Mouse (Mus musculus) heart, adult 11 months (tissue): ENCODE data around the gene Vkorc1.
A peak's percentile ranks its signal among the peaks of the same experiment; 100 is the strongest.

Experiments used
- DNase-seq: peaks from one replicate; pipeline ENCODE4 v3.0.0; 2022

Vkorc1 gene

GRCm38 (mm10) chr7:127875627-127876001 is 19.8 kb downstream of the Vkorc1 start:
- DNase-seq = peak; percentile 99

- no peak for DNase-seq
Observed at GRCm38 (mm10) chr7:127874812-127875626, 20.4 kb downstream of the Vkorc1 start.

- DNase-seq = no peak
Observed at GRCm38 (mm10) chr7:127870136-127870821, 25.1 kb downstream of the Vkorc1 start.

- DNase-seq = peak; percentile 97
Observed at GRCm38 (mm10) chr7:127869149-127869810, 26.1 kb downstream of the Vkorc1 start.

GRCm38 (mm10) chr7:127867641-127868040 is 27.8 kb downstream of the Vkorc1 start:
- DNase-seq = no peak

GRCm38 (mm10) chr7:127866434-127866833 is 29.0 kb downstream of the Vkorc1 start:
- DNase-seq = no peak

GRCm38 (mm10) chr7:127858258-127858657 is 37.2 kb downstream of the Vkorc1 start:
- DNase-seq = no peak

GRCm38 (mm10) chr7:127850906-127851305 is 44.5 kb downstream of the Vkorc1 start:
- DNase-seq = peak; percentile 97

- DNase-seq = peak; percentile 96
Observed at GRCm38 (mm10) chr7:127849973-127850875, 45.2 kb downstream of the Vkorc1 start.
